Mouse (Mus musculus) liver, embryonic 14.5 days (tissue): ENCODE measurements at regions not wholly inside any gene's neighbourhood (a gene's known extent, or its start where the extent isn't known, plus 50 kb on each side); places are given as distances from the start of the nearest gene placed in this dataset.

Experiments used
- CTCF ChIP-seq: IDR thresholded peaks from 2 replicates; pipeline ENCODE4 v1.5.1; 2016; ENCODE audit warnings: antibody characterized with exemption, low read depth, control low read depth
- EP300 ChIP-seq: IDR thresholded peaks from 2 replicates; pipeline ENCODE4 v1.6.1; 2016; ENCODE audit warnings: antibody characterized with exemption, low read depth

DNA sequence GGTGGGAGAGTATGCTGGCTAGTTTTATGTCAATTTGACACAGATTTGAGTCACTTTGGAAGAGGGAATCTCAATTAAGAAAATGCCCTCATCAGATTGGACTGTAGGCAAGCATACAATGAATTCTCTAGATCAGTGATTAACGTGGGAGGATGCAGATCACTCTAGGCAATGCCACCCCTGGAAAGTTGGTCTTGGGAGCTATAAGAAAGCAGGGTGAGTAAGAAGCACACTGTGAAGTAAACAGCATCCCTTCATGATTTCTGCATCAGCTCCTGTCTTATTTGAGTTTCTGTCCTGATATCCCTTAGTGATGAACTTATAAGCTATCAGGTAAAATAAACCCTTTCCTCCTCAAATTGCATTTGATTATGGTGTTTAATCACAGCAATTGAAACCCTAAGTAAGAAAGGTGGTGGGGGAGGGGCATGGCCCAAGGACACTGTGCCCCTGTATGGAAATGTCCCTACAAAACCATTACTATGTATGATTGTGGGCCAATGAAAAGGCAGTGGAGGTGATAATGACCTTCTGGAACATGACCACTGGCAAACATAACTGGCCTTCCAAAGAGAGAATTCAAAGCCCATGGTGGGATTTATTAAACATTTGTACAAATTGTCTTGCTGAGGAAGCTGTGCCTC lies 640.3 kb upstream of the Vstm2b start:
- TF ChIP-seq CTCF = no peak
- no peak for TF ChIP-seq EP300
